Mouse (Mus musculus) G1E (cell line): ENCODE results near the gene Lipa. TPM values are rescaled to one million over a fixed set of nuclear protein-coding genes. Genes with fewer than 3 reads are reported as not detected.

Experiments used
- ATAC-seq: 2 replicates; pipeline ENCODE4 v1.8.0; 2016; ENCODE audit warnings: mild to moderate bottlenecking; ENCODE audit not compliant: insufficient number of reproducible peaks, poor library complexity, low FRiP score, severe bottlenecking; ENCODE audit errors: extremely low read depth
- DNase-seq: peaks from one replicate; pipeline ENCODE4 v3.0.0; 2012; ENCODE audit warnings: low spot score
- H3K27me3 ChIP-seq: 2 replicates; pipeline ENCODE4 v1.6.1; 2012; ENCODE audit warnings: mild to moderate bottlenecking, low read length, inconsistent platforms; ENCODE audit not compliant: insufficient read depth
- H3K36me3 ChIP-seq: replicated peaks from 2 replicates; pipeline ENCODE3; 2012; ENCODE audit warnings: mild to moderate bottlenecking, inconsistent platforms
- H3K4me1 ChIP-seq: 2 replicates; pipeline ENCODE4 v1.6.1; 2012; ENCODE audit warnings: low read depth, low read length, inconsistent platforms, mixed read lengths; ENCODE audit not compliant: insufficient read depth
- H3K4me3 ChIP-seq: 2 replicates; pipeline ENCODE4 v1.5.1; 2012; ENCODE audit warnings: low read depth, mild to moderate bottlenecking, inconsistent platforms, low read length, moderate library complexity, mixed read lengths
- H3K9me3 ChIP-seq: replicated peaks from 2 replicates; pipeline ENCODE4 v1.6.1; 2012; ENCODE audit warnings: inconsistent platforms
- CTCF ChIP-seq: IDR thresholded peaks from 2 replicates; pipeline ENCODE4 v1.5.1; 2012; ENCODE audit warnings: low read depth, low read length, inconsistent platforms, mixed read lengths
- GATA1 ChIP-seq: IDR thresholded peaks from 2 replicates; pipeline ENCODE4 v1.6.1; 2012; ENCODE audit warnings: borderline replicate concordance, low read length, inconsistent platforms, mixed read lengths
- GATA2 ChIP-seq: IDR thresholded peaks from 2 replicates; pipeline ENCODE4 v1.6.1; 2012; ENCODE audit warnings: low read depth, low read length, inconsistent platforms, borderline replicate concordance
- POLR2AphosphoS5 ChIP-seq: IDR thresholded peaks from 2 replicates; pipeline ENCODE4 v1.6.1; 2012; ENCODE audit warnings: low read depth, low read length, inconsistent platforms; ENCODE audit not compliant: insufficient replicate concordance
- TAL1 ChIP-seq: conservative IDR thresholded peaks from 2 replicates; pipeline ENCODE4 v1.6.1; 2012; ENCODE audit warnings: low read depth, low read length, inconsistent platforms, mixed read lengths
- polyA plus RNA-seq: library from polyadenylated mRNA; stranded (reverse); fragments of >175 nt; gene quantifications from 2 replicates; pipeline ENCODE4 v1.2.3, GENCODE M21; 2012
- total RNA-seq, 2 experiments: library from RNA; stranded (forward) in 1 of 2; stranded (reverse) in 1 of 2; fragments of 200-1000 nt in 1 of 2; fragments of >200 nt in 1 of 2; fragmentation: Nextera tagmentation in 1 of 2; gene quantifications; 2 replicates each; pipeline ENCODE4 v1.2.3; 2014 to 2017

Lipa gene
- total RNA-seq (2014; fragmentation: Nextera tagmentation): not detected in 2 replicates
- 0.12 and 0.22 TPM in 2 replicates for total RNA-seq (2017)
- polyA plus RNA-seq: not detected in 2 replicates

- TF ChIP-seq GATA1 (no peak), CTCF (no peak), TAL1 (no peak), GATA2 (no peak), POLR2AphosphoS5 (no peak)
- ATAC-seq: no peak
- peaks cover 8% of the 10 kb centered on the region; the same call in 1 of the 2 replicates for H3K27me3 ChIP-seq
- no peak for DNase-seq
- no peaks in the 10 kb centered on the region for H3K9me3 ChIP-seq
- H3K36me3 ChIP-seq: no peaks in the 10 kb centered on the region
- H3K4me1 ChIP-seq: no peaks in the 10 kb centered on the region
- H3K4me3 ChIP-seq: no peak within 1 kb of the TSS
Observed at GRCm38 (mm10) chr19:34526941-34527682, at the start of gene Lipa. TSS of gene Lipa (minus strand) at chr19:34527474.

GRCm38 (mm10) chr19:34573650-34574049 is 46.4 kb upstream of the Lipa start:
- no peak overlapping the region for H3K4me3 ChIP-seq
- H3K9me3 ChIP-seq: no peaks in the 10 kb centered on the region
- no peak for TF ChIP-seq TAL1
- no peak for TF ChIP-seq CTCF
- no peak for TF ChIP-seq POLR2AphosphoS5
- no peak for TF ChIP-seq GATA2
- TF ChIP-seq GATA1: no peak
- no peaks in the 10 kb centered on the region for H3K36me3 ChIP-seq
- DNase-seq: no peak
- peaks cover 3% of the 10 kb centered on the region for H3K27me3 ChIP-seq
- no peaks in the 10 kb centered on the region for H3K4me1 ChIP-seq
- no peak for ATAC-seq

GRCm38 (mm10) chr19:34571080-34571479 is 43.8 kb upstream of the Lipa start:
- H3K27me3 ChIP-seq: peaks cover 3% of the 10 kb centered on the region
- no peaks in the 10 kb centered on the region for H3K4me1 ChIP-seq
- DNase-seq: no peak
- no peaks in the 10 kb centered on the region for H3K9me3 ChIP-seq
- ATAC-seq: no peak
- no peaks in the 10 kb centered on the region for H3K36me3 ChIP-seq
- TF ChIP-seq GATA1 (no peak), GATA2 (no peak), POLR2AphosphoS5 (no peak)
- H3K4me3 ChIP-seq: no peak overlapping the region

- Histone ChIP-seq H3K4me1 (no peaks in the 10 kb centered on the region), H3K27me3 (peaks cover 3% of the 10 kb centered on the region), H3K36me3 (no peaks in the 10 kb centered on the region), H3K9me3 (no peaks in the 10 kb centered on the region), H3K4me3 (no peak overlapping the region)
- ATAC-seq (no peak), DNase-seq (no peak)
- no peak for TF ChIP-seq POLR2AphosphoS5
Observed at GRCm38 (mm10) chr19:34569896-34570476, 42.7 kb upstream of the Lipa start.

GRCm38 (mm10) chr19:34568988-34569895 is 42.0 kb upstream of the Lipa start:
- TF ChIP-seq GATA2 (no peak), TAL1 (no peak), GATA1 (no peak), CTCF (no peak), POLR2AphosphoS5 (no peak)
- DNase-seq (no peak), ATAC-seq (no peak)
- no peak overlapping the region for H3K4me3 ChIP-seq
- no peaks in the 10 kb centered on the region for H3K36me3 ChIP-seq
- no peaks in the 10 kb centered on the region for H3K9me3 ChIP-seq
- H3K4me1 ChIP-seq: no peaks in the 10 kb centered on the region
- peaks cover 3% of the 10 kb centered on the region for H3K27me3 ChIP-seq

GRCm38 (mm10) chr19:34566178-34566784 is 39.0 kb upstream of the Lipa start:
- no peak for TF ChIP-seq TAL1
- ATAC-seq: no peak
- H3K36me3 ChIP-seq: no peaks in the 10 kb centered on the region
- no peaks in the 10 kb centered on the region for H3K4me1 ChIP-seq
- H3K4me3 ChIP-seq: no peak overlapping the region
- H3K27me3 ChIP-seq: 0 out of 2 replicates have a peak, but pooled peaks cover 3% of the 10 kb centered on the region
- no peak for DNase-seq
- H3K9me3 ChIP-seq: no peaks in the 10 kb centered on the region
